Comparison of ENCODE assay signal across 8 mouse cellular contexts in the genomic region with DNA sequence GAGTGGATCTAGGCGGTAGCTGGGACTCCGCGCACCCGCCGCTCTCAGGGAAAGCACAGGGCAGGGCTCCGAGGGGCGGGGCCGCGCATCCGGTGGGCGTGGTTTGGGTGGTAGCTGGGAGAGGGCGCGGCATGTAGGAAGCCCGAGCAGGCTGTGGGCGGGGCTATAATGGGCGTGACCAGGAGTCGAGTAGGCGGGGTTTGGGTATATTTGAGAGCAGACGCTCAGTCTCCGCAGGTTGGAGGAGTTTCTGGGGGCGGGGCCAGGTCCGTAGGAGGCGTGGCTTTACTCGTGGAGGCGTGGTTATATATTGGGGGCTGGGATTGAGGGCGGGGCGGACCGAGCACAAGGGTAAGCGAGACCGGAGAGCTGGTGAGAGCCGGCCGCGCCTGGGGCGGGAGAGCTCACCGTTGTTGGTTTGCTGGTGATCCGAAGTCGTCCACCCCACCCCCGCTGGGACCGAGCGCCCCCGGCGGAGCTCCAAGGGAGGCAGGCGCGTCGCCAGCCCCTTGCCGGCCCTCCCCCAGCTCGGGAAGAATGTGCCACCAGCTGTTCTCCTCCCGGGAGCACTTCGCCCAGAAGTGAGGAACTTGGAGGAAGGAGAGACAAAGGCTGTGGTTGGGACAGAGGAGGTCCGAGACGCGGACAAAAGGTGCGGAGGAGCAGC. TPM values are rescaled to one million over a fixed set of nuclear protein-coding genes. Genes with fewer than 3 reads are reported as not detected.
A peak's percentile ranks its signal among the peaks of the same experiment; 100 is the strongest.
DNase-seq lines count a peak whose midpoint lies in the region; ATAC-seq and TF ChIP-seq lines count a peak whose summit lies in the region.

A gene (plus strand): TSS at position 326 of the 667 bp plus-strand sequence.

- WGBS in hindbrain, postnatal 0 days: under 1% methylated on average over 52 of the region's 53 CpGs

- no peaks in the 10 kb centered on the region for H3K36me3 ChIP-seq in hindbrain, postnatal 0 days (ENCODE audit: insufficient read depth, low read length)

- peak within 1 kb of the TSS; percentile 57 for H3K9ac ChIP-seq in hindbrain, postnatal 0 days (replicated peaks; ENCODE audit: low read length)

- H3K4me1 ChIP-seq in hindbrain, postnatal 0 days (ENCODE audit: insufficient read depth, low read length): no peaks in the 10 kb centered on the region

- TF ChIP-seq CTCF in hindbrain, postnatal 0 days (IDR thresholded peaks at IDR 0.05; ENCODE audit: low read depth): no peak

- ATAC-seq in hindbrain, postnatal 0 days: peak; percentile 96

- peak within 1 kb of the TSS; percentile 55 for H3K27ac ChIP-seq in hindbrain, postnatal 0 days

- H3K9me3 ChIP-seq in hindbrain, postnatal 0 days (ENCODE audit: low read length): no peaks in the 10 kb centered on the region

- DNase-seq in adrenal gland, adult (ENCODE audit: inconsistent age in 2 of 2, low spot score in 1 of 2): peak; percentile 100
- peak; percentile 100 for DNase-seq in embryo, embryonic 10 days (ENCODE audit: low spot score)
- peak; percentile 100 for DNase-seq in gastrocnemius, adult 8-10 months (ENCODE audit: low spot score in 2 of 2)
- peak; percentile 97 for DNase-seq in hindbrain, postnatal 0 days (ENCODE audit: low spot score)
- peak; percentile 86 to 87 for DNase-seq in left cerebral cortex, adult 18-20 months (ENCODE audit: low spot score in 2 of 2)
- DNase-seq in lung, postnatal 4 days: peak; percentile 100
- peak; percentile 99 for DNase-seq in retina, postnatal 1 day
- peak; percentile 100 for DNase-seq in thymus, postnatal 4 days

- H3K4me2 ChIP-seq in hindbrain, postnatal 0 days (ENCODE audit: low read depth, low read length): peak within 1 kb of the TSS; percentile 86

- H3K27me3 ChIP-seq in hindbrain, postnatal 0 days (ENCODE audit: insufficient read depth, low read length): no peaks in the 10 kb centered on the region

- peak within 1 kb of the TSS; percentile 74 for H3K4me3 ChIP-seq in hindbrain, postnatal 0 days (ENCODE audit: low read length)

RNA-seq across cellular contexts. Expression of the gene that starts here (rescaled TPM):
- 10 to 100 TPM; 50.1 to 61.3 (median 55.3) TPM for total RNA-seq in gastrocnemius, adult 8-10 months (2022)
- 29.2 and 29.6 TPM in 2 replicates for total RNA-seq in hindbrain, postnatal 0 days (2014; rRNA removed)
- 30.0 and 34.4 TPM in 2 replicates for polyA plus RNA-seq in hindbrain, postnatal 0 days (2015; fragmentation: Nextera tagmentation; extraction: Ambion mirVana)
- total RNA-seq in left cerebral cortex, adult 18-20 months (2021): 10 to 100 TPM; 38.6 to 41.0 TPM

Comparison
In these comparisons a context has a peak if more than half of its experiments do, and no peak if none do; other contexts are left out.
1. Peak in every context shown above with its lines: DNase-seq, ATAC-seq, H3K4me3 ChIP-seq and H3K27ac ChIP-seq.